Mouse (Mus musculus): Measurements from ENCODE around the gene Wdr90. TPM values are rescaled to one million over a fixed set of nuclear protein-coding genes. Genes with fewer than 3 reads are reported as not detected.

The Wdr90 gene
- polyA plus RNA-seq, 1 experiment from 2014 or later = 7.2 TPM

GRCm38 (mm10) chr17:25837076-25837410 lies 24.3 kb downstream of the Wdr90 start, which contains the start of gene Rhbdl1:
Gene Rhbdl1 (minus strand): TSS chr17:25837295.
- H3K4me1 ChIP-seq (ENCODE audit: control insufficient read depth, low read depth, low read length) = peaks cover 48% of the 10 kb centered on the region
- peaks cover 32% of the 10 kb centered on the region for H3K36me3 ChIP-seq (ENCODE audit: control insufficient read depth, insufficient read depth)
- WGBS (ENCODE audit: insufficient replicate concordance) = 3% methylated on average over 29 of the region's 29 CpGs
- H3K9ac ChIP-seq (ENCODE audit: low read depth, low read length) = peak within 1 kb of the TSS; percentile 56
- H3K4me3 ChIP-seq (ENCODE audit: low read depth, low read length) = peak within 1 kb of the TSS; percentile 36
- H3K4me2 ChIP-seq (ENCODE audit: low read depth, low read length) = peak within 1 kb of the TSS; percentile 66
- no peak for ATAC-seq (ENCODE audit: low read depth)
- no peaks in the 10 kb centered on the region for H3K9me3 ChIP-seq (replicated peaks; ENCODE audit: control insufficient read depth, low read length)
- no peaks in the 10 kb centered on the region for H3K27me3 ChIP-seq (ENCODE audit: control insufficient read depth, insufficient read depth, low read depth, low read length)
- 0 out of 2 replicates have a peak within 1 kb of the TSS, but pooled peaks have one; percentile 9 for H3K27ac ChIP-seq (ENCODE audit: low read length)

DNA sequence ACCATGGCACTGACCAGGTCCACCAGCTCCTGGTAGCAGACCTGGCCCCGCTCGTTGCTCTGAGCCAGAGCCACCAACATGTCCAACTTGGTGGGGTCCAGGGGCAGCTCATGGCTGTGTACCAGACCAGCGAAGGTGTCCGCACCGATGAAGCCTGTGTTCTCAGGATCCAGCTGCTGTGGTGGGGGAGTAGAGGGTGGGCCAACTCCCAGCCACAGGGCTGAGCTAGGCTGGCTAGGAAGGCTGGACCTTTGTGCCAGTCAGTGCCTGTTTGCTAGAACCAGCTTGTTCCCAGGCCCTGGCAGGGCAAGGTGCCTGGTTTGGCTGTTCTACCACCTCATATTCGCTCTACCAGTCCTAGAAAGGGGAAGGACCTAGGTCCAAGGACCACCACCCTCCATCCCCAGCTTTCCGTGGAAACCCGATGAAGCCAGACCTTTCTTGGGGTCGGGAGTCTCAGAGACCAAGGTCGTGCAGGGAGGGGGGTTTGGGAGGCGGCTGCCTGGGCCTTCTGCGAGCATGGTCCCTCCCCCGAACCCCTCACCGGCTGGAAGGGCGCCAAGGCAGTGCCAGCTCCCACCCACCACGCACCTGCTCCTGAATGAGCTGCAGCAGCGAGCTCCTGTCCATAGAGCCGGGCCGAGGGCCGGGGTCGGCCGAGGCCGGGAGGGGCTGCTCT lies 24.8 kb downstream of the Wdr90 start:
- H3K4me2 ChIP-seq (ENCODE audit: low read depth, low read length) = peak overlapping the region; percentile 66
- WGBS (ENCODE audit: insufficient replicate concordance) = 25% methylated on average over 23 of the region's 23 CpGs
- no peak overlapping the region for H3K27ac ChIP-seq (ENCODE audit: low read length)
- peaks cover 53% of the 10 kb centered on the region for H3K4me1 ChIP-seq (ENCODE audit: control insufficient read depth, low read depth, low read length)
- H3K27me3 ChIP-seq (ENCODE audit: control insufficient read depth, insufficient read depth, low read depth, low read length) = no peaks in the 10 kb centered on the region
- peaks cover 27% of the 10 kb centered on the region for H3K36me3 ChIP-seq (ENCODE audit: control insufficient read depth, insufficient read depth)
- no peak for ATAC-seq (ENCODE audit: low read depth)
- H3K9me3 ChIP-seq (replicated peaks; ENCODE audit: control insufficient read depth, low read length) = no peaks in the 10 kb centered on the region
- H3K4me3 ChIP-seq (ENCODE audit: low read depth, low read length) = peak overlapping the region; percentile 36
- H3K9ac ChIP-seq (ENCODE audit: low read depth, low read length) = peak overlapping the region; percentile 56

GRCm38 (mm10) chr17:25835816-25836215 lies 25.5 kb downstream of the Wdr90 start:
- H3K4me2 ChIP-seq (ENCODE audit: low read depth, low read length) = no peak overlapping the region
- peaks cover 27% of the 10 kb centered on the region for H3K36me3 ChIP-seq (ENCODE audit: control insufficient read depth, insufficient read depth)
- no peak overlapping the region for H3K27ac ChIP-seq (ENCODE audit: low read length)
- no peaks in the 10 kb centered on the region for H3K9me3 ChIP-seq (replicated peaks; ENCODE audit: control insufficient read depth, low read length)
- H3K4me3 ChIP-seq (ENCODE audit: low read depth, low read length) = no peak overlapping the region
- no peak for ATAC-seq (ENCODE audit: low read depth)
- no peaks in the 10 kb centered on the region for H3K27me3 ChIP-seq (ENCODE audit: control insufficient read depth, insufficient read depth, low read depth, low read length)
- WGBS (ENCODE audit: insufficient replicate concordance) = 83% methylated on average over 16 of the region's 16 CpGs
- no peak overlapping the region for H3K9ac ChIP-seq (ENCODE audit: low read depth, low read length)
- peaks cover 60% of the 10 kb centered on the region for H3K4me1 ChIP-seq (ENCODE audit: control insufficient read depth, low read depth, low read length)

GRCm38 (mm10) chr17:25835301-25835700 lies 26.0 kb downstream of the Wdr90 start:
- ATAC-seq (ENCODE audit: low read depth) = no peak
- Histone ChIP-seq H3K4me1 (ENCODE audit: control insufficient read depth, low read depth, low read length) (peaks cover 64% of the 10 kb centered on the region), H3K27ac (ENCODE audit: low read length) (no peak overlapping the region), H3K4me3 (ENCODE audit: low read depth, low read length) (no peak overlapping the region), H3K4me2 (ENCODE audit: low read depth, low read length) (no peak overlapping the region; the same call in 1 of the 2 replicates), H3K9ac (ENCODE audit: low read depth, low read length) (no peak overlapping the region), H3K27me3 (ENCODE audit: control insufficient read depth, insufficient read depth, low read depth, low read length) (no peaks in the 10 kb centered on the region), H3K9me3 (replicated peaks; ENCODE audit: control insufficient read depth, low read length) (no peaks in the 10 kb centered on the region), H3K36me3 (ENCODE audit: control insufficient read depth, insufficient read depth) (peaks cover 27% of the 10 kb centered on the region)
- WGBS (ENCODE audit: insufficient replicate concordance) = 87% methylated on average over 7 of the region's 7 CpGs

DNA sequence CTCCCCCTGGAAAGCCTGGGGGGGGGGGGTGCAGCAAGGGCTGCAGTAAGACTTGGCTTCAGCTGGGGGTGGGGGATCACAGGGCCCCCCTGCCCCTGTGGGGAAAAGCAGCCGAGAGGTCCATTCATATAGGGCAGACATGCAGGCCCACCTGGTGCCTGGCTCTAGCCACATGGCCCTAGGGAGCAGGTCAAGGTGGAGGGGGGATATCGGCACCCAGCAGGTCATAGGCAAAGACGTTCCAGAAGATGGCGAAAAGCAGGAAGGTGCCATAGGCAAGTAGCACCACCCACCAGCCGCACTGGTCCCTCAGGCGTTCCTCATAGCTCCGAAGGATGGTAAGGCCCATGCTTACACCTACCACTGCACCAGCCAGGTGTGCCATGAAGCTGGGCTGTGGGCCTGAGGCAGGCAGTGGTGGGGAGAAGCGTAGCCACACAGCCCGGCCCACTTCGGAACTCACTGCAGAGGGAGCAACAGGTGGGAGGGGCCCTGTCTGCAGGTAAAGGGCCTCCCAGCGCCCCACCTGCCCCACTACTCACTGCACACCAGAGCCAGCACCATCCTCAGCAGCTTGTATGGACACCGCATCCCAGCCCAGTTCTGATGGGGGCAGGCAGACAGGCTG lies 26.6 kb downstream of the Wdr90 start:
- Histone ChIP-seq H3K9me3 (replicated peaks; ENCODE audit: control insufficient read depth, low read length) (no peaks in the 10 kb centered on the region), H3K36me3 (ENCODE audit: control insufficient read depth, insufficient read depth) (peaks cover 24% of the 10 kb centered on the region), H3K27me3 (ENCODE audit: control insufficient read depth, insufficient read depth, low read depth, low read length) (no peaks in the 10 kb centered on the region), H3K4me2 (ENCODE audit: low read depth, low read length) (peak overlapping the region; percentile 99), H3K4me3 (ENCODE audit: low read depth, low read length) (peak overlapping the region; percentile 92), H3K27ac (ENCODE audit: low read length) (no peak overlapping the region), H3K4me1 (ENCODE audit: control insufficient read depth, low read depth, low read length) (peaks cover 68% of the 10 kb centered on the region), H3K9ac (ENCODE audit: low read depth, low read length) (peak overlapping the region; percentile 91)
- ATAC-seq (ENCODE audit: low read depth) = no peak
- WGBS (ENCODE audit: insufficient replicate concordance) = 75% methylated on average over 12 of the region's 12 CpGs

- Histone ChIP-seq H3K36me3 (ENCODE audit: control insufficient read depth, insufficient read depth) (peaks cover 18% of the 10 kb centered on the region), H3K9me3 (replicated peaks; ENCODE audit: control insufficient read depth, low read length) (no peaks in the 10 kb centered on the region), H3K27me3 (ENCODE audit: control insufficient read depth, insufficient read depth, low read depth, low read length) (no peaks in the 10 kb centered on the region), H3K4me1 (ENCODE audit: control insufficient read depth, low read depth, low read length) (peaks cover 73% of the 10 kb centered on the region), H3K27ac (ENCODE audit: low read length) (peak overlapping the region; percentile 97), H3K4me2 (ENCODE audit: low read depth, low read length) (peak overlapping the region; percentile 99), H3K4me3 (ENCODE audit: low read depth, low read length) (peak overlapping the region; percentile 92), H3K9ac (ENCODE audit: low read depth, low read length) (peak overlapping the region; percentile 91)
- WGBS (ENCODE audit: insufficient replicate concordance) = 31% methylated on average over 6 of the region's 6 CpGs
- ATAC-seq (ENCODE audit: low read depth) = no peak
Measured at GRCm38 (mm10) chr17:25833961-25834594, 27.2 kb downstream of the Wdr90 start.

DNA sequence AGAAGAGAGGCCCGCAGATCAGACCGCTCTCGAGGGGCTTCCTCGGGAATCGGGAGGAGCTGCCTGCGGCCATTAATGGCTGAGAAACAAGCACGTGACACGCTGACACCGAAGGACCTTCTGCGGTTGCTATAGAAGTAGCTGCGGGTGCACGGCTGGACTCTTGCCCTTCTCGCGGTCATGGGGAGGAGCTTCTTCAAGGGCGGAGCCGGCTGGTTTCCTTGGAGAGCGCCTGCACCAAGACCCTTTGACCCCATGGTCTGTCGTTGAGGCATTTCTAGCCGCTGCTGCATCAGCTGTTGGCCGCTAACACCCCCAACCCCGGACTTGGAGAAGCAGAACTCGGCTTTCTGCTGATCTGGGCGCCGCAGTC lies 28.0 kb downstream of the Wdr90 start, which contains the start of gene Stub1:
Gene Stub1, minus strand, starts transcription at position 114 of the 373 bp plus-strand sequence.
- no peaks in the 10 kb centered on the region for H3K27me3 ChIP-seq (ENCODE audit: control insufficient read depth, insufficient read depth, low read depth, low read length)
- under 1% methylated on average over 24 of the region's 24 CpGs for WGBS (ENCODE audit: insufficient replicate concordance)
- peaks cover 16% of the 10 kb centered on the region for H3K36me3 ChIP-seq (ENCODE audit: control insufficient read depth, insufficient read depth)
- H3K4me2 ChIP-seq (ENCODE audit: low read depth, low read length) = peak within 1 kb of the TSS; percentile 99
- peak; percentile 64 for ATAC-seq (ENCODE audit: low read depth)
- peak within 1 kb of the TSS; percentile 97 for H3K27ac ChIP-seq (ENCODE audit: low read length)
- peaks cover 77% of the 10 kb centered on the region for H3K4me1 ChIP-seq (ENCODE audit: control insufficient read depth, low read depth, low read length)
- peak within 1 kb of the TSS; percentile 91 for H3K9ac ChIP-seq (ENCODE audit: low read depth, low read length)
- H3K4me3 ChIP-seq (ENCODE audit: low read depth, low read length) = peak within 1 kb of the TSS; percentile 92
- H3K9me3 ChIP-seq (replicated peaks; ENCODE audit: control insufficient read depth, low read length) = no peaks in the 10 kb centered on the region

DNA sequence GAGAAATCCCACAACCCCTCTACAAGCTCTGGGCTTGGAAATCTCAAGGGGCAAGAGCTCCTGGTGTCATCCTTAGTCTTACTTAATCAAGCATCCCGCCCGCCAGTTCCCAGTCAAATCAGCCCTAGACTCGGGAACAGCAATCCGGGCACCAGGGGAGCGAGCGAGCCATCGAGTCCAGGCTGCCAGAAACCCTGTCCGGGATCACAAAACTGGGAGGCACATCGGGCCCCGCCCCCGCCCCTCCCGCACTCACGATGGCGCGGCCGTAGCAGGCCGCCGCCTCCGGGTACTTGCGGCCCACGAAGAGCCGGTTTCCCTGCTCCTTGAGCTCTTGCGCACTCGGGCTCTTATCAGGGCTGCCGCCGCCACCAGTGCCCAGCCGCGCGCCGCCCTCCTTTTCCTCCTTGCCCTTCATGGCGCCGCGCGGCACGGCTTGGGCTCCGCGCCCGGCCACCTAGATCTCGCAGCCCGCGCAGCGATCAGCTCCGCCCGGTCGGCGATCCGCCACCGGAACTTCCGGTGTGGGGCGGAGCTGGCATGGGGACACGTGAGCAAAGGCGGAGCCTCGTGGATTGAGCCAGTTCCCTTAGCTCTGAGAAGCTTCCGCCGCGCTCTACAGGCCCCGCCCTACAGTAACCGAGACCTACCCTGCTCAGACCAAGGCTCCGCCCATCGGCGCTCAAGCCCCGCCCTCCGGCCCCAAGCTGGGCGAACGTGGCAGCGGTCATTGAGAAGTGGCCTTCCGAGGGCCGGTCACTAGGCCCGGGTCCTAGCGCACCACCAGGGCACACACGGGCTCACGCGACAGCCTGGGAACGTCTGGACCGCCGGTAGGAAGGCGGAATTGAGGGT lies 28.6 kb downstream of the Wdr90 start:
- H3K4me1 ChIP-seq (ENCODE audit: control insufficient read depth, low read depth, low read length) = peaks cover 80% of the 10 kb centered on the region
- peak; percentile 91 for ATAC-seq (ENCODE audit: low read depth)
- WGBS (ENCODE audit: insufficient replicate concordance) = under 1% methylated on average over 71 of the region's 77 CpGs
- H3K9ac ChIP-seq (ENCODE audit: low read depth, low read length) = peak overlapping the region; percentile 91
- H3K9me3 ChIP-seq (replicated peaks; ENCODE audit: control insufficient read depth, low read length) = no peaks in the 10 kb centered on the region
- peak overlapping the region; percentile 97 for H3K27ac ChIP-seq (ENCODE audit: low read length)
- H3K4me2 ChIP-seq (ENCODE audit: low read depth, low read length) = peak overlapping the region; percentile 99
- H3K27me3 ChIP-seq (ENCODE audit: control insufficient read depth, insufficient read depth, low read depth, low read length) = no peaks in the 10 kb centered on the region
- H3K4me3 ChIP-seq (ENCODE audit: low read depth, low read length) = peak overlapping the region; percentile 92
- peaks cover 14% of the 10 kb centered on the region for H3K36me3 ChIP-seq (ENCODE audit: control insufficient read depth, insufficient read depth)
